Mouse (Mus musculus): Measurements from ENCODE around the gene Creb3l1. TPM values are rescaled to one million over a fixed set of nuclear protein-coding genes. Genes with fewer than 3 reads are reported as not detected.

Gene Creb3l1
- polyA plus RNA-seq, 1 experiment from 2014 or later, result 1.3 TPM

GRCm38 (mm10) chr2:92027811-92028590 lies 3.7 kb upstream of the Creb3l1 start:
- 29% methylated on average over 11 of the region's 11 CpGs for WGBS (ENCODE audit: insufficient replicate concordance)
- Histone ChIP-seq H3K9me3 (replicated peaks; ENCODE audit: control insufficient read depth, low read length) (no peaks in the 10 kb centered on the region), H3K4me2 (ENCODE audit: low read depth, low read length) (no peak overlapping the region), H3K9ac (ENCODE audit: low read depth, low read length) (no peak overlapping the region), H3K4me3 (ENCODE audit: low read depth, low read length) (no peak overlapping the region), H3K36me3 (ENCODE audit: control insufficient read depth, insufficient read depth) (no peaks in the 10 kb centered on the region), H3K27me3 (ENCODE audit: control insufficient read depth, insufficient read depth, low read depth, low read length) (peaks cover 15% of the 10 kb centered on the region), H3K27ac (ENCODE audit: low read length) (no peak overlapping the region), H3K4me1 (ENCODE audit: control insufficient read depth, low read depth, low read length) (no peaks in the 10 kb centered on the region; the same call in 1 of the 2 replicates)
- ATAC-seq (ENCODE audit: low read depth), result peak; percentile 49

GRCm38 (mm10) chr2:92025966-92026365 lies 1.7 kb upstream of the Creb3l1 start:
- Histone ChIP-seq H3K4me2 (ENCODE audit: low read depth, low read length) (no peak overlapping the region), H3K4me1 (ENCODE audit: control insufficient read depth, low read depth, low read length) (no peaks in the 10 kb centered on the region; the same call in 1 of the 2 replicates), H3K9me3 (replicated peaks; ENCODE audit: control insufficient read depth, low read length) (no peaks in the 10 kb centered on the region), H3K9ac (ENCODE audit: low read depth, low read length) (no peak overlapping the region), H3K27ac (ENCODE audit: low read length) (no peak overlapping the region), H3K36me3 (ENCODE audit: control insufficient read depth, insufficient read depth) (no peaks in the 10 kb centered on the region), H3K4me3 (ENCODE audit: low read depth, low read length) (no peak overlapping the region), H3K27me3 (ENCODE audit: control insufficient read depth, insufficient read depth, low read depth, low read length) (peaks cover 21% of the 10 kb centered on the region)
- no peak for ATAC-seq (ENCODE audit: low read depth)
- WGBS (ENCODE audit: insufficient replicate concordance), result 34% methylated on average over 6 of the region's 6 CpGs

GRCm38 (mm10) chr2:92025202-92025601 lies 900 bp upstream of the Creb3l1 start:
- H3K27ac ChIP-seq (ENCODE audit: low read length), result no peak overlapping the region
- no peaks in the 10 kb centered on the region; the same call in 1 of the 2 replicates for H3K4me1 ChIP-seq (ENCODE audit: control insufficient read depth, low read depth, low read length)
- H3K4me3 ChIP-seq (ENCODE audit: low read depth, low read length), result no peak overlapping the region
- H3K4me2 ChIP-seq (ENCODE audit: low read depth, low read length), result no peak overlapping the region
- no peaks in the 10 kb centered on the region for H3K9me3 ChIP-seq (replicated peaks; ENCODE audit: control insufficient read depth, low read length)
- no peaks in the 10 kb centered on the region for H3K36me3 ChIP-seq (ENCODE audit: control insufficient read depth, insufficient read depth)
- no peak for ATAC-seq (ENCODE audit: low read depth)
- 59% methylated on average over 2 of the region's 2 CpGs for WGBS (ENCODE audit: insufficient replicate concordance)
- no peak overlapping the region for H3K9ac ChIP-seq (ENCODE audit: low read depth, low read length)
- peaks cover 21% of the 10 kb centered on the region for H3K27me3 ChIP-seq (ENCODE audit: control insufficient read depth, insufficient read depth, low read depth, low read length)

GRCm38 (mm10) chr2:92023362-92024273 lies 684 bp downstream of the Creb3l1 start:
- peaks cover 21% of the 10 kb centered on the region for H3K27me3 ChIP-seq (ENCODE audit: control insufficient read depth, insufficient read depth, low read depth, low read length)
- H3K4me2 ChIP-seq (ENCODE audit: low read depth, low read length), result peak overlapping the region; percentile 76
- H3K9ac ChIP-seq (ENCODE audit: low read depth, low read length), result peak overlapping the region; percentile 56
- WGBS (ENCODE audit: insufficient replicate concordance), result 3% methylated on average over 47 of the region's 56 CpGs
- no peaks in the 10 kb centered on the region for H3K9me3 ChIP-seq (replicated peaks; ENCODE audit: control insufficient read depth, low read length)
- no peak overlapping the region for H3K27ac ChIP-seq (ENCODE audit: low read length)
- no peaks in the 10 kb centered on the region; the same call in 1 of the 2 replicates for H3K4me1 ChIP-seq (ENCODE audit: control insufficient read depth, low read depth, low read length)
- H3K36me3 ChIP-seq (ENCODE audit: control insufficient read depth, insufficient read depth), result no peaks in the 10 kb centered on the region
- peak; percentile 22 for ATAC-seq (ENCODE audit: low read depth)
- H3K4me3 ChIP-seq (ENCODE audit: low read depth, low read length), result peak overlapping the region; percentile 61

GRCm38 (mm10) chr2:92020676-92021265 lies 3.5 kb downstream of the Creb3l1 start:
- 30% methylated on average over 4 of the region's 4 CpGs for WGBS (ENCODE audit: insufficient replicate concordance)
- no peak overlapping the region for H3K27ac ChIP-seq (ENCODE audit: low read length)
- peaks cover 21% of the 10 kb centered on the region for H3K27me3 ChIP-seq (ENCODE audit: control insufficient read depth, insufficient read depth, low read depth, low read length)
- no peak overlapping the region for H3K4me3 ChIP-seq (ENCODE audit: low read depth, low read length)
- no peak for ATAC-seq (ENCODE audit: low read depth)
- H3K9ac ChIP-seq (ENCODE audit: low read depth, low read length), result no peak overlapping the region
- no peaks in the 10 kb centered on the region for H3K9me3 ChIP-seq (replicated peaks; ENCODE audit: control insufficient read depth, low read length)
- no peaks in the 10 kb centered on the region for H3K36me3 ChIP-seq (ENCODE audit: control insufficient read depth, insufficient read depth)
- no peak overlapping the region for H3K4me2 ChIP-seq (ENCODE audit: low read depth, low read length)
- H3K4me1 ChIP-seq (ENCODE audit: control insufficient read depth, low read depth, low read length), result no peaks in the 10 kb centered on the region; the same call in 1 of the 2 replicates

- H3K9ac ChIP-seq (ENCODE audit: low read depth, low read length), result no peak overlapping the region
- H3K4me3 ChIP-seq (ENCODE audit: low read depth, low read length), result no peak overlapping the region
- H3K9me3 ChIP-seq (replicated peaks; ENCODE audit: control insufficient read depth, low read length), result no peaks in the 10 kb centered on the region
- no peak for ATAC-seq (ENCODE audit: low read depth)
- no peak overlapping the region for H3K4me2 ChIP-seq (ENCODE audit: low read depth, low read length)
- H3K4me1 ChIP-seq (ENCODE audit: control insufficient read depth, low read depth, low read length), result peaks cover 2% of the 10 kb centered on the region
- 41% methylated on average over 1 of the region's 1 CpGs for WGBS (ENCODE audit: insufficient replicate concordance)
- H3K27me3 ChIP-seq (ENCODE audit: control insufficient read depth, insufficient read depth, low read depth, low read length), result no peaks in the 10 kb centered on the region; the same call in 1 of the 2 replicates
- H3K36me3 ChIP-seq (ENCODE audit: control insufficient read depth, insufficient read depth), result no peaks in the 10 kb centered on the region
- no peak overlapping the region for H3K27ac ChIP-seq (ENCODE audit: low read length)
Measured at GRCm38 (mm10) chr2:92017440-92017839, 6.9 kb downstream of the Creb3l1 start.

GRCm38 (mm10) chr2:92016981-92017380 lies 7.3 kb downstream of the Creb3l1 start:
- 44% methylated on average over 3 of the region's 3 CpGs for WGBS (ENCODE audit: insufficient replicate concordance)
- Histone ChIP-seq H3K9me3 (replicated peaks; ENCODE audit: control insufficient read depth, low read length) (no peaks in the 10 kb centered on the region), H3K27ac (ENCODE audit: low read length) (no peak overlapping the region), H3K4me3 (ENCODE audit: low read depth, low read length) (no peak overlapping the region), H3K4me1 (ENCODE audit: control insufficient read depth, low read depth, low read length) (peaks cover 2% of the 10 kb centered on the region), H3K9ac (ENCODE audit: low read depth, low read length) (no peak overlapping the region), H3K27me3 (ENCODE audit: control insufficient read depth, insufficient read depth, low read depth, low read length) (no peaks in the 10 kb centered on the region), H3K36me3 (ENCODE audit: control insufficient read depth, insufficient read depth) (no peaks in the 10 kb centered on the region), H3K4me2 (ENCODE audit: low read depth, low read length) (no peak overlapping the region)
- ATAC-seq (ENCODE audit: low read depth), result no peak

- Histone ChIP-seq H3K4me1 (ENCODE audit: control insufficient read depth, low read depth, low read length) (peaks cover 2% of the 10 kb centered on the region), H3K4me3 (ENCODE audit: low read depth, low read length) (no peak overlapping the region), H3K27me3 (ENCODE audit: control insufficient read depth, insufficient read depth, low read depth, low read length) (no peaks in the 10 kb centered on the region), H3K27ac (ENCODE audit: low read length) (no peak overlapping the region), H3K9ac (ENCODE audit: low read depth, low read length) (no peak overlapping the region), H3K4me2 (ENCODE audit: low read depth, low read length) (no peak overlapping the region), H3K9me3 (replicated peaks; ENCODE audit: control insufficient read depth, low read length) (no peaks in the 10 kb centered on the region), H3K36me3 (ENCODE audit: control insufficient read depth, insufficient read depth) (no peaks in the 10 kb centered on the region)
- no peak for ATAC-seq (ENCODE audit: low read depth)
- 62% methylated on average over 5 of the region's 5 CpGs for WGBS (ENCODE audit: insufficient replicate concordance)
Measured at GRCm38 (mm10) chr2:92014891-92015290, 9.4 kb downstream of the Creb3l1 start.

Measured in liver, embryonic 16.5 days (tissue).